Mouse (Mus musculus) liver, embryonic 12.5 days (tissue): Measurements from ENCODE around the gene Dkc1. TPM values are rescaled to one million over a fixed set of nuclear protein-coding genes. Genes with fewer than 3 reads are reported as not detected.
"Not testable (repeated sequence)": the region's sequence is repeated elsewhere in the genome, so short reads cannot be mapped to it uniquely, and the experiment has no call there.

Experiments used
- ATAC-seq: fragments of 200-750 bp; cut with Nextera tagmentation; 2 replicates; pipeline ENCODE4 v1.8.0; 2017; ENCODE audit warnings: moderate number of reproducible peaks, mild to moderate bottlenecking, moderate library complexity
- H3K27ac ChIP-seq: fragments of 300-500 bp; sonication (generic); 2 replicates; pipeline ENCODE4 v1.5.1; 2016; ENCODE audit warnings: mild to moderate bottlenecking
- H3K27me3 ChIP-seq: fragments of 300-500 bp; sonication (generic); replicated peaks from 2 replicates; pipeline ENCODE4 v1.6.1; 2016; ENCODE audit warnings: mild to moderate bottlenecking, moderate library complexity
- H3K36me3 ChIP-seq: fragments of 300-500 bp; sonication (generic); 2 replicates; pipeline ENCODE4 v1.6.1; 2016; ENCODE audit warnings: mild to moderate bottlenecking, moderate library complexity
- H3K4me1 ChIP-seq: fragments of 300-500 bp; sonication (generic); 2 replicates; pipeline ENCODE4 v1.6.1; 2016
- H3K4me2 ChIP-seq: fragments of 300-500 bp; sonication (generic); 2 replicates; pipeline ENCODE4 v1.6.1; 2016; ENCODE audit warnings: mild to moderate bottlenecking, moderate library complexity
- H3K4me3 ChIP-seq: fragments of 300-500 bp; sonication (generic); 2 replicates; pipeline ENCODE4 v1.5.1; 2016; ENCODE audit warnings: mild to moderate bottlenecking, moderate library complexity
- H3K9ac ChIP-seq: fragments of 300-500 bp; sonication (generic); 2 replicates; pipeline ENCODE4 v1.6.1; 2016; ENCODE audit warnings: mild to moderate bottlenecking, moderate library complexity
- H3K9me3 ChIP-seq: fragments of 300-500 bp; sonication (generic); replicated peaks from 2 replicates; pipeline ENCODE4 v1.6.1; 2016; ENCODE audit warnings: mild to moderate bottlenecking, moderate library complexity
- WGBS: fragments of 180-500 bp; shearing (Covaris S2); methylation state at CpG from one replicate; pipeline ENCODE4 v1.1.7; 2016; ENCODE audit not compliant: insufficient replicate concordance; 5-methylcytosine and 5-hydroxymethylcytosine counted together
- polyA plus RNA-seq: library from polyadenylated mRNA; unstranded; fragments of >200 nt; fragmentation: Nextera tagmentation; extraction: Ambion mirVana; gene quantifications from 2 replicates; pipeline ENCODE4 v1.2.1, GENCODE M21; 2016

Gene Dkc1
- polyA plus RNA-seq, 1 experiment from 2014 or later = 160 TPM

GRCm38 (mm10) chrX:75102293-75102692 lies 6.6 kb downstream of the Dkc1 start:
- peak; percentile 46; the same call in 1 of the 2 replicates for ATAC-seq
- 68% methylated on average over 6 of the region's 6 CpGs for WGBS
- H3K4me2 ChIP-seq = no peak overlapping the region

GRCm38 (mm10) chrX:75115550-75115949 lies 19.9 kb downstream of the Dkc1 start:
- peak; percentile 97 for ATAC-seq
- peaks cover 42% of the 10 kb centered on the region for H3K4me1 ChIP-seq
- H3K27ac ChIP-seq = peak overlapping the region; percentile 90
- H3K4me3 ChIP-seq = no peak overlapping the region
- peaks cover 72% of the 10 kb centered on the region for H3K36me3 ChIP-seq
- H3K27me3 ChIP-seq = no peaks in the 10 kb centered on the region
- H3K9me3 ChIP-seq = no peaks in the 10 kb centered on the region
- H3K9ac ChIP-seq = no peak overlapping the region
- peak overlapping the region; percentile 28 for H3K4me2 ChIP-seq

More at GRCm38 (mm10) chrX:75102293-75102692, 6.6 kb downstream of the Dkc1 start:
- Histone ChIP-seq H3K36me3 (peaks cover 91% of the 10 kb centered on the region), H3K27ac (no peak overlapping the region), H3K9me3 (no peaks in the 10 kb centered on the region), H3K27me3 (no peaks in the 10 kb centered on the region), H3K4me3 (no peak overlapping the region), H3K4me1 (peaks cover 11% of the 10 kb centered on the region; the same call in 1 of the 2 replicates), H3K9ac (no peak overlapping the region)

- Histone ChIP-seq H3K9me3 (no peaks in the 10 kb centered on the region), H3K27me3 (no peaks in the 10 kb centered on the region), H3K4me3 (no peak overlapping the region), H3K36me3 (peaks cover 47% of the 10 kb centered on the region), H3K4me1 (peaks cover 22% of the 10 kb centered on the region), H3K4me2 (no peak overlapping the region), H3K9ac (no peak overlapping the region), H3K27ac (no peak overlapping the region)
- WGBS = 78% methylated on average over 3 of the region's 3 CpGs
- no peak for ATAC-seq
Observed at GRCm38 (mm10) chrX:75125606-75126005, 30.0 kb downstream of the Dkc1 start.

GRCm38 (mm10) chrX:75126893-75127292 lies 31.2 kb downstream of the Dkc1 start:
- H3K9me3 ChIP-seq = no peaks in the 10 kb centered on the region
- no peak overlapping the region for H3K4me3 ChIP-seq
- H3K27me3 ChIP-seq = no peaks in the 10 kb centered on the region
- peak overlapping the region; percentile 1 for H3K4me2 ChIP-seq
- no peak overlapping the region for H3K9ac ChIP-seq
- no peak overlapping the region for H3K27ac ChIP-seq
- peaks cover 36% of the 10 kb centered on the region for H3K36me3 ChIP-seq
- peaks cover 23% of the 10 kb centered on the region for H3K4me1 ChIP-seq
- no peak for ATAC-seq

GRCm38 (mm10) chrX:75128333-75128980 lies 32.8 kb downstream of the Dkc1 start:
- no peaks in the 10 kb centered on the region for H3K9me3 ChIP-seq
- H3K27ac ChIP-seq = peak overlapping the region; percentile 75
- H3K4me3 ChIP-seq = peak overlapping the region; percentile 34
- H3K9ac ChIP-seq = peak overlapping the region; percentile 55
- H3K4me1 ChIP-seq = peaks cover 23% of the 10 kb centered on the region
- peaks cover 26% of the 10 kb centered on the region for H3K36me3 ChIP-seq
- H3K4me2 ChIP-seq = peak overlapping the region; percentile 67
- ATAC-seq = no peak
- H3K27me3 ChIP-seq = no peaks in the 10 kb centered on the region

- Histone ChIP-seq H3K9ac (peak overlapping the region; percentile 79), H3K27ac (peak overlapping the region; percentile 91), H3K9me3 (no peaks in the 10 kb centered on the region), H3K4me3 (peak overlapping the region; percentile 68), H3K4me2 (peak overlapping the region; percentile 67), H3K36me3 (peaks cover 20% of the 10 kb centered on the region), H3K4me1 (peaks cover 23% of the 10 kb centered on the region), H3K27me3 (no peaks in the 10 kb centered on the region)
- ATAC-seq = peak; percentile 16; the same call in 1 of the 2 replicates
- WGBS = 20% methylated on average over 2 of the region's 2 CpGs
Observed at GRCm38 (mm10) chrX:75129474-75129873, 33.8 kb downstream of the Dkc1 start.

GRCm38 (mm10) chrX:75130467-75131160 lies 35.0 kb downstream of the Dkc1 start, which contains the start of gene Mpp1:
Gene Mpp1 (minus strand): TSS chrX:75131016.
- Histone ChIP-seq H3K4me2 (peak within 1 kb of the TSS; percentile 67), H3K4me3 (peak within 1 kb of the TSS; percentile 68), H3K27me3 (no peaks in the 10 kb centered on the region), H3K4me1 (peaks cover 23% of the 10 kb centered on the region), H3K9ac (peak within 1 kb of the TSS; percentile 79), H3K36me3 (peaks cover 9% of the 10 kb centered on the region), H3K27ac (peak within 1 kb of the TSS; percentile 91), H3K9me3 (no peaks in the 10 kb centered on the region)
- WGBS = 8% methylated on average over 36 of the region's 36 CpGs
- peak; percentile 99 for ATAC-seq

GRCm38 (mm10) chrX:75136938-75137337 lies 41.3 kb downstream of the Dkc1 start:
- H3K27ac ChIP-seq = peak overlapping the region; percentile 67
- no peak overlapping the region for H3K4me3 ChIP-seq
- no peaks in the 10 kb centered on the region for H3K36me3 ChIP-seq
- H3K4me2 ChIP-seq = no peak overlapping the region
- no peak for ATAC-seq
- no peaks in the 10 kb centered on the region for H3K9me3 ChIP-seq
- H3K27me3 ChIP-seq = no peaks in the 10 kb centered on the region
- H3K9ac ChIP-seq = no peak overlapping the region
- H3K4me1 ChIP-seq = peaks cover 14% of the 10 kb centered on the region

- H3K4me3 ChIP-seq = no peak overlapping the region
- peak; percentile 92 for ATAC-seq
- no peaks in the 10 kb centered on the region for H3K9me3 ChIP-seq
- no peak overlapping the region for H3K4me2 ChIP-seq
- H3K4me1 ChIP-seq = peaks cover 14% of the 10 kb centered on the region
- H3K9ac ChIP-seq = no peak overlapping the region
- 46% methylated on average over 2 of the region's 2 CpGs for WGBS
- no peaks in the 10 kb centered on the region for H3K27me3 ChIP-seq
- H3K27ac ChIP-seq = peak overlapping the region; percentile 67
- no peaks in the 10 kb centered on the region for H3K36me3 ChIP-seq
Observed at GRCm38 (mm10) chrX:75137729-75138128, 42.1 kb downstream of the Dkc1 start.

GRCm38 (mm10) chrX:75138182-75138581 lies 42.5 kb downstream of the Dkc1 start:
- H3K4me3 ChIP-seq = no peak overlapping the region
- WGBS = 84% methylated on average over 2 of the region's 2 CpGs
- peaks cover 14% of the 10 kb centered on the region for H3K4me1 ChIP-seq
- H3K27ac ChIP-seq = peak overlapping the region; percentile 67
- ATAC-seq = peak; percentile 77
- no peak overlapping the region for H3K4me2 ChIP-seq
- H3K36me3 ChIP-seq = no peaks in the 10 kb centered on the region
- no peaks in the 10 kb centered on the region for H3K27me3 ChIP-seq
- no peaks in the 10 kb centered on the region for H3K9me3 ChIP-seq
- H3K9ac ChIP-seq = no peak overlapping the region

GRCm38 (mm10) chrX:75143124-75143555 lies 47.5 kb downstream of the Dkc1 start:
- peak overlapping the region; percentile 60 for H3K9ac ChIP-seq
- not testable (repeated sequence) for H3K27me3 ChIP-seq, H3K27ac ChIP-seq, H3K36me3 ChIP-seq, H3K9me3 ChIP-seq, H3K4me1 ChIP-seq
- peak overlapping the region; percentile 67 for H3K4me2 ChIP-seq
- peak overlapping the region; percentile 43 for H3K4me3 ChIP-seq
- 15% methylated on average over 36 of the region's 42 CpGs for WGBS
- ATAC-seq = peak; percentile 84

- H3K27me3 ChIP-seq = 0 out of 2 replicates have a peak, but pooled peaks cover 4% of the 10 kb centered on the region
- H3K4me1 ChIP-seq = peaks cover 7% of the 10 kb centered on the region; the same call in 1 of the 2 replicates
- H3K27ac ChIP-seq = no peak overlapping the region
- no peak overlapping the region for H3K9ac ChIP-seq
- ATAC-seq = no peak
- no peak overlapping the region for H3K4me2 ChIP-seq
- no peaks in the 10 kb centered on the region for H3K9me3 ChIP-seq
- H3K4me3 ChIP-seq = no peak overlapping the region
- 74% methylated on average over 4 of the region's 4 CpGs for WGBS
- H3K36me3 ChIP-seq = no peaks in the 10 kb centered on the region
Observed at GRCm38 (mm10) chrX:75148414-75148813, 52.8 kb downstream of the Dkc1 start.
